Mouse (Mus musculus): ENCODE measurements around the gene 1700021F05Rik. TPM values are rescaled to one million over a fixed set of nuclear protein-coding genes. Genes with fewer than 3 reads are reported as not detected.

The 1700021F05Rik gene
- polyA plus RNA-seq, 1 experiment from 2014 or later = 90.8 TPM

- Histone ChIP-seq H3K27ac (replicated peaks in 1 of 2; ENCODE audit: control insufficient read depth in 1 of 2, insufficient read depth in 1 of 2, low read depth in 2 of 2, low read length in 2 of 2) (no peak overlapping the region), H3K36me3 (ENCODE audit: control insufficient read depth, insufficient read depth, low read length) (peaks cover 15% of the 10 kb centered on the region), H3K9ac (ENCODE audit: low read length) (no peak overlapping the region), H3K4me1 (ENCODE audit: control insufficient read depth in 2 of 2, insufficient read depth in 2 of 2, low read length in 2 of 2) (0 out of 4 replicates have a peak, but pooled peaks cover 0 to 4% of the 10 kb centered on the region in 2 experiments), H3K4me2 (ENCODE audit: low read length) (no peak overlapping the region), H3K4me3 (ENCODE audit: control insufficient read depth in 1 of 2, insufficient read depth in 1 of 2, low read depth in 1 of 2, low read length in 2 of 2) (no peak overlapping the region), H3K9me3 (ENCODE audit: control insufficient read depth, low read length) (no peaks in the 10 kb centered on the region), H3K27me3 (ENCODE audit: control insufficient read depth, insufficient read depth, low read length) (no peaks in the 10 kb centered on the region)
- no peak for ATAC-seq (ENCODE audit: insufficient number of reproducible peaks, insufficient read depth, low FRiP score, low read depth)
- 79% methylated on average over 11 of the region's 13 CpGs for WGBS
Observed at GRCm38 (mm10) chr10:43518368-43518767, 22.4 kb downstream of the 1700021F05Rik start.

DNA sequence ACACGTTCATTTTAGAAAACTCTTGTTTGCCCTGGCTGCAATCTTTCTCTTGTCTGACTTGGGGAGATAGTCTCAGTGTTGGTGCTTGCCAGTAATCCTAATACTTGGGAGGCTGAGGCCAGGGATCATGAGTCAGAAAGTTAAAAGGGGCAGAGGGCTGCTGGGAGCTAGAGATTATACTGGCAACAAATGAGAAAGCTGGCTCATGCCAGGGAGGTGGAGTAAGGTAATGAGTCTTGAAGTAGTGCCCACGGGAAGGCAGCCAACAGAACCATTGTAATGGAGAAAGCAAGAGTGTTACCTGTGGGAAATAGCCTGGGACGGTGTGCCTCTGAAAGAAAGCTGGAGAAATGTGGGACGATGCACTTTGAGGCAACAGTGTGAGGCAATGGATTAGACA is 23.0 kb downstream of the 1700021F05Rik start:
- Histone ChIP-seq H3K27me3 (ENCODE audit: control insufficient read depth, insufficient read depth, low read length) (no peaks in the 10 kb centered on the region), H3K4me1 (ENCODE audit: control insufficient read depth in 2 of 2, insufficient read depth in 2 of 2, low read length in 2 of 2) (0 out of 4 replicates have a peak, but pooled peaks cover 0 to 4% of the 10 kb centered on the region in 2 experiments), H3K36me3 (ENCODE audit: control insufficient read depth, insufficient read depth, low read length) (peaks cover 20% of the 10 kb centered on the region), H3K9me3 (ENCODE audit: control insufficient read depth, low read length) (no peaks in the 10 kb centered on the region), H3K9ac (ENCODE audit: low read length) (no peak overlapping the region), H3K4me2 (ENCODE audit: low read length) (no peak overlapping the region), H3K4me3 (ENCODE audit: control insufficient read depth in 1 of 2, insufficient read depth in 1 of 2, low read depth in 1 of 2, low read length in 2 of 2) (no peak overlapping the region), H3K27ac (replicated peaks in 1 of 2; ENCODE audit: control insufficient read depth in 1 of 2, insufficient read depth in 1 of 2, low read depth in 2 of 2, low read length in 2 of 2) (no peak overlapping the region)
- no peak for ATAC-seq (ENCODE audit: insufficient number of reproducible peaks, insufficient read depth, low FRiP score, low read depth)
- WGBS = 45% methylated on average over 4 of the region's 4 CpGs

- Histone ChIP-seq H3K27ac (replicated peaks in 1 of 2; ENCODE audit: control insufficient read depth in 1 of 2, insufficient read depth in 1 of 2, low read depth in 2 of 2, low read length in 2 of 2) (no peak overlapping the region), H3K4me3 (ENCODE audit: control insufficient read depth in 1 of 2, insufficient read depth in 1 of 2, low read depth in 1 of 2, low read length in 2 of 2) (no peak overlapping the region), H3K4me2 (ENCODE audit: low read length) (no peak overlapping the region), H3K9ac (ENCODE audit: low read length) (no peak overlapping the region), H3K27me3 (ENCODE audit: control insufficient read depth, insufficient read depth, low read length) (no peaks in the 10 kb centered on the region), H3K9me3 (ENCODE audit: control insufficient read depth, low read length) (no peaks in the 10 kb centered on the region), H3K4me1 (ENCODE audit: control insufficient read depth in 2 of 2, insufficient read depth in 2 of 2, low read length in 2 of 2) (0 out of 4 replicates have a peak, but pooled peaks cover 0 to 4% of the 10 kb centered on the region in 2 experiments), H3K36me3 (ENCODE audit: control insufficient read depth, insufficient read depth, low read length) (peaks cover 26% of the 10 kb centered on the region)
- 72% methylated on average over 6 of the region's 6 CpGs for WGBS
- no peak for ATAC-seq (ENCODE audit: insufficient number of reproducible peaks, insufficient read depth, low FRiP score, low read depth)
Observed at GRCm38 (mm10) chr10:43516992-43517660, 23.7 kb downstream of the 1700021F05Rik start.

GRCm38 (mm10) chr10:43512976-43513375 is 27.8 kb downstream of the 1700021F05Rik start:
- Histone ChIP-seq H3K4me1 (ENCODE audit: control insufficient read depth in 2 of 2, insufficient read depth in 2 of 2, low read length in 2 of 2) (0 out of 4 replicates have a peak, but pooled peaks cover 0 to 3% of the 10 kb centered on the region in 2 experiments), H3K27ac (replicated peaks in 1 of 2; ENCODE audit: control insufficient read depth in 1 of 2, insufficient read depth in 1 of 2, low read depth in 2 of 2, low read length in 2 of 2) (no peak overlapping the region), H3K9ac (ENCODE audit: low read length) (no peak overlapping the region), H3K27me3 (ENCODE audit: control insufficient read depth, insufficient read depth, low read length) (no peaks in the 10 kb centered on the region), H3K4me2 (ENCODE audit: low read length) (no peak overlapping the region), H3K36me3 (ENCODE audit: control insufficient read depth, insufficient read depth, low read length) (peaks cover 55% of the 10 kb centered on the region), H3K9me3 (ENCODE audit: control insufficient read depth, low read length) (no peaks in the 10 kb centered on the region), H3K4me3 (ENCODE audit: control insufficient read depth in 1 of 2, insufficient read depth in 1 of 2, low read depth in 1 of 2, low read length in 2 of 2) (no peak overlapping the region)
- no peak for ATAC-seq (ENCODE audit: insufficient number of reproducible peaks, insufficient read depth, low FRiP score, low read depth)
- 92% methylated on average over 10 of the region's 10 CpGs for WGBS

- no peaks in the 10 kb centered on the region for H3K9me3 ChIP-seq (ENCODE audit: control insufficient read depth, low read length)
- H3K27me3 ChIP-seq (ENCODE audit: control insufficient read depth, insufficient read depth, low read length) = no peaks in the 10 kb centered on the region
- no peak overlapping the region for H3K27ac ChIP-seq (replicated peaks in 1 of 2; ENCODE audit: control insufficient read depth in 1 of 2, insufficient read depth in 1 of 2, low read depth in 2 of 2, low read length in 2 of 2)
- H3K4me3 ChIP-seq (ENCODE audit: control insufficient read depth in 1 of 2, insufficient read depth in 1 of 2, low read depth in 1 of 2, low read length in 2 of 2) = no peak overlapping the region
- WGBS = 83% methylated on average over 7 of the region's 7 CpGs
- no peak for ATAC-seq (ENCODE audit: insufficient number of reproducible peaks, insufficient read depth, low FRiP score, low read depth)
- H3K4me2 ChIP-seq (ENCODE audit: low read length) = no peak overlapping the region
- H3K4me1 ChIP-seq (ENCODE audit: control insufficient read depth in 2 of 2, insufficient read depth in 2 of 2, low read length in 2 of 2) = no peaks in the 10 kb centered on the region
- H3K9ac ChIP-seq (ENCODE audit: low read length) = no peak overlapping the region
- H3K36me3 ChIP-seq (ENCODE audit: control insufficient read depth, insufficient read depth, low read length) = peaks cover 56% of the 10 kb centered on the region
Observed at GRCm38 (mm10) chr10:43509228-43509627, 31.6 kb downstream of the 1700021F05Rik start.

DNA sequence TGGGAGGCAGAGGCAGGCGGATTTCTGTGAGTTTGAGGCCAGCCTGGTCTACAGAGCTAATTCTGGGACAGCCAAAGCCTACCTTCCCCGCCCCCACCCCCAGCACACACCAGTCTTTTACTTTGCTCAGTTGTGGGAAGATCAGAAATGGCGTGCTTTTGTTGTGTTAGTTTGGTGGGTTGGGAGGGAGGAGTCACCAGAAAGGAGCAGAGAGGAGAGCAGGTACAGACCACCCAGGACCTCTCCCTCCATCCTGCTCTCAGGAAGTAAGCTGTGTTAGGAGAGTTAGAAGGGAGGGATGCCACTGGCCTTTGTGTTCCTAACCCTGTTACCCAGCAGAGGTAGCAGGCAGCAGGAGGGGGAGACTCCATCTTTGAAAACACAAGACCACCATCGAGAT is 33.7 kb downstream of the 1700021F05Rik start:
- Histone ChIP-seq H3K4me3 (ENCODE audit: control insufficient read depth in 1 of 2, insufficient read depth in 1 of 2, low read depth in 1 of 2, low read length in 2 of 2) (no peak overlapping the region), H3K36me3 (ENCODE audit: control insufficient read depth, insufficient read depth, low read length) (peaks cover 37% of the 10 kb centered on the region), H3K4me1 (ENCODE audit: control insufficient read depth in 2 of 2, insufficient read depth in 2 of 2, low read length in 2 of 2) (no peaks in the 10 kb centered on the region), H3K27me3 (ENCODE audit: control insufficient read depth, insufficient read depth, low read length) (no peaks in the 10 kb centered on the region), H3K9me3 (ENCODE audit: control insufficient read depth, low read length) (no peaks in the 10 kb centered on the region; the same call in 1 of the 2 replicates), H3K4me2 (ENCODE audit: low read length) (no peak overlapping the region), H3K27ac (replicated peaks in 1 of 2; ENCODE audit: control insufficient read depth in 1 of 2, insufficient read depth in 1 of 2, low read depth in 2 of 2, low read length in 2 of 2) (no peak overlapping the region), H3K9ac (ENCODE audit: low read length) (no peak overlapping the region)
- 77% methylated on average over 4 of the region's 4 CpGs for WGBS
- no peak for ATAC-seq (ENCODE audit: insufficient number of reproducible peaks, insufficient read depth, low FRiP score, low read depth)

DNA sequence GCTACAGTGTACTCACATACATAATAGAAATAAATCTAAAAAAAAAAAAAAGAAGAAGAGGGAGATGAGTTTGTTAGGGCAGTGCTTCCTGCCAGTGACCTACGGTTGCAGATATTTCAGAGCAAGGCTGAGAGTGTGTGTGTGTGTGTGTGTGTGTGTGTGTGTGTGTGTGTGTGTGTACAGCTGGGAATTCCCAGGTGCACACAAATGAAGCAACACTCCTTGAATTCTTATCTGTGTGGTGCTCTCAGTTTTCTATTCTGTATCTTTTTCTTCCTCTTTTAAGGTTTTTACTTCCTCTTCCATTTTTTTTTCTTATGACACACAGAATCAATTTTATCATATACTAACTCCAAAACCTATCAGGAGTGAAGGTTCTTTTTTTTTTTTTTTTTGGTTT is 36.5 kb downstream of the 1700021F05Rik start:
- 61% methylated on average over 1 of the region's 1 CpGs for WGBS
- H3K36me3 ChIP-seq (ENCODE audit: control insufficient read depth, insufficient read depth, low read length) = peaks cover 27% of the 10 kb centered on the region
- H3K27ac ChIP-seq (replicated peaks in 1 of 2; ENCODE audit: control insufficient read depth in 1 of 2, insufficient read depth in 1 of 2, low read depth in 2 of 2, low read length in 2 of 2) = no peak overlapping the region

GRCm38 (mm10) chr10:43502599-43502998 is 38.2 kb downstream of the 1700021F05Rik start:
- no peak overlapping the region for H3K9ac ChIP-seq (ENCODE audit: low read length)
- ATAC-seq (ENCODE audit: insufficient number of reproducible peaks, insufficient read depth, low FRiP score, low read depth) = no peak

More for the DNA sequence above, 36.5 kb downstream of the 1700021F05Rik start:
- no peaks in the 10 kb centered on the region for H3K27me3 ChIP-seq (ENCODE audit: control insufficient read depth, insufficient read depth, low read length)
- H3K4me2 ChIP-seq (ENCODE audit: low read length) = no peak overlapping the region
- no peaks in the 10 kb centered on the region for H3K4me1 ChIP-seq (ENCODE audit: control insufficient read depth in 2 of 2, insufficient read depth in 2 of 2, low read length in 2 of 2)
- no peak overlapping the region for H3K4me3 ChIP-seq (ENCODE audit: control insufficient read depth in 1 of 2, insufficient read depth in 1 of 2, low read depth in 1 of 2, low read length in 2 of 2)
- no peak for ATAC-seq (ENCODE audit: insufficient number of reproducible peaks, insufficient read depth, low FRiP score, low read depth)
- H3K9me3 ChIP-seq (ENCODE audit: control insufficient read depth, low read length) = no peaks in the 10 kb centered on the region; the same call in 1 of the 2 replicates
- H3K9ac ChIP-seq (ENCODE audit: low read length) = no peak overlapping the region

More at GRCm38 (mm10) chr10:43502599-43502998, 38.2 kb downstream of the 1700021F05Rik start:
- 96% methylated on average over 4 of the region's 4 CpGs for WGBS
- Histone ChIP-seq H3K27ac (replicated peaks in 1 of 2; ENCODE audit: control insufficient read depth in 1 of 2, insufficient read depth in 1 of 2, low read depth in 2 of 2, low read length in 2 of 2) (no peak overlapping the region), H3K4me3 (ENCODE audit: control insufficient read depth in 1 of 2, insufficient read depth in 1 of 2, low read depth in 1 of 2, low read length in 2 of 2) (no peak overlapping the region), H3K4me2 (ENCODE audit: low read length) (no peak overlapping the region), H3K4me1 (ENCODE audit: control insufficient read depth in 2 of 2, insufficient read depth in 2 of 2, low read length in 2 of 2) (no peaks in the 10 kb centered on the region), H3K27me3 (ENCODE audit: control insufficient read depth, insufficient read depth, low read length) (no peaks in the 10 kb centered on the region), H3K36me3 (ENCODE audit: control insufficient read depth, insufficient read depth, low read length) (peaks cover 41% of the 10 kb centered on the region), H3K9me3 (ENCODE audit: control insufficient read depth, low read length) (no peaks in the 10 kb centered on the region; the same call in 1 of the 2 replicates)
